Mouse (Mus musculus) kidney, adult 8-10 months (tissue): ENCODE data around the gene Spag8.

Source experiments
- DNase-seq, 2 experiments: peaks; one replicate each; pipeline ENCODE4 v3.0.0; 2022

The Spag8 gene

DNA sequence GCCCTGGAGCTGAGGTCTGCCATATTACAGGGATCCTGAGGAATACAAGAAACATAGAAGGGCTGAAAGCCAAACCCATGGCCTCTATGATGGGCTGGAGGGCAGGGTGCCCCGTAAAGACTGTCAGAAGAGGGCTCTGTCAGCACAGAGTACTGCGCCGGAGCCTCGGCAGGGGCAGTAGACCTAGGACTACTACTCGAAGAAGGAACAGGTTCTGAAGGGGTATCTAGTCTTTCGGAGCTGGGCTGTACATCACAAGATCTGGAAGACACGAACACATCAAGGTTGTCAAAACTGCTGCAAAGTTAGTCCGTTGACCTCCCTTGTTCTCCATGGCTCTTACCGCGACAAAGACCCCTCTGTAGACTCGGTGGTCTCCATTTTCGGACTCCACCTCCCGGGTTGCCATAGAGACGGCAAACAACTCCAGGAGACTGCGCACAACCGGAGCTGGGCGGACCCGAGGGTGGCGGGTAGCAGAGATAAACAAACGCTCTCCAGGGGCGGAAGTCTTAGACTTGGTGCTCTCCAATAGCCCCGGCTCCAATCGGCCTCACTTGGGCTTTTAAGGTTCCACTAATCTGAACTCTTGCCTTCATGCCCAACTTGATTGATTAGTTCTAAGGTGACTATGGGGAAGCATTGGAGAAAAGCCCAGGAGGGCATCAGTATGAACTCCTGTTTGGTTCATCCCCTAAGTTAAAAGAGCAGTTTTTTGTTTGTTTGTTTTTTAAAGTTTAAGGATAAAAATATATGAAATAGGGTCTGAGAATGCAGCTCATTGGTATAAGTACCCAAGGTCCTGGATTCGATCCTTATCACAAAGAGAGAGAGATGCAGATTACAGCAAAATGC, at the start of gene Spag8:
Gene Spag8 (minus strand): TSS at position 434 of the 855 bp plus-strand sequence.
- no peak for DNase-seq

DNA sequence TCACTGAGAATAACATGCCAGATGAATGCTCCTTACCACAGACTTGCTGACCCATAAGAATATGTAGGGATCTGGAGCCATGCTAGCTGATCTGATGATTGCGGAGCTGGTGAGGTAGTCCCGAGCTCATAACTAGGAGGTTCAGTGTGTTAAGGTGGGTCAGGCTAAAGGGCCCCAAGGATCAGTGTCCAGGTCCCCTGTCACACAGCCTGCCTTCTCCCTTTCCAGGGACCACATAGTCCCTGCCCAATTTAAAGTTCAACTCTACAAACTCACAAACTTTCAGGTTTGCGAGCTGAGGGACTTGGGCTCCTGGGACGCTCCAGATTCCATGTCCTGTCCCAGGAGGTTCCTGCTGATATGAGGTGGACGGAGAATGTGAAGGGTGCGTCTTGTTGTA, 47.3 kb upstream of the Spag8 start, which contains the start of gene Olfr70:
Gene Olfr70 (minus strand): TSS at position 101 of the 400 bp plus-strand sequence.
- DNase-seq = no peak

DNA sequence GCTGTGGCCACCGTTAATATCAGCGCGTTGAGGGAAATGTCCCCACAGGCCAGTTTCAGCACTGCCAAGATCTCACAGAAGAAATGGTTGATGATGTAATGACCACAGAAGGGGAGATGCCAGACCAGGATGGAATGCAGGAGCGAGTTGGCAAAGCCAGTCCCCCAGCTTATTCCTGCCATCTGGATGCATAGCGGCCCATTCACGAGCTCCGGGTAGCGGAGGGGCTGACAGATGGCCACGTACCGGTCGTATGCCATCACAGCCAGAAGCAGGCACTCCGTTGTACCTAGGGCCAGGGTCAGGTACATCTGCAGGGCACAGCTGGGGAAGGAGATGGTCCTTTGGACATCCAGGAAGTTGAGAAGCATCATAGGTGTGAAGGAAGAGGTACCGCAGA, 43.2 kb upstream of the Spag8 start:
- DNase-seq = no peak

DNA sequence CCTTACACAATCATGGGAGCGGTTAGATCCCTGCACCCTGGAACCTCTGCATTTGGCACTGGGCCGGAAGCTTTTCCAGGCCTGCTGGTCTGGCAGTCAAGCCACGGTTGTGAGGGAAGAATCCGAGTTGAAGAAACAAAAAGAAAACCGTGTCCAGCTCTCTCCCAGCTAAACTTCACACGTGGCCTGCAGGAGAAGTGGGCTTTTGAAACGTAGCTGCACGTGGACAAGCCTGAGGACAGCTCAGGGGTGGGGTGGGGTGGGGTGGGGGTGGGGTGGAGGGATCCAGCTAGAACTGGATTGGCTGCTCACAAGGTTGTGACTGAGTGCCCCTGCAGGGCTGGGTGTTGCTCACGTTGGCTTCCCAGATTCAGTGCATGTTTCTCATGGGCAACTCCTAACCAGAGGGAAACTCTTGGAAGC, 41.9 kb upstream of the Spag8 start:
- peak; percentile 47 to 60 for DNase-seq

DNA sequence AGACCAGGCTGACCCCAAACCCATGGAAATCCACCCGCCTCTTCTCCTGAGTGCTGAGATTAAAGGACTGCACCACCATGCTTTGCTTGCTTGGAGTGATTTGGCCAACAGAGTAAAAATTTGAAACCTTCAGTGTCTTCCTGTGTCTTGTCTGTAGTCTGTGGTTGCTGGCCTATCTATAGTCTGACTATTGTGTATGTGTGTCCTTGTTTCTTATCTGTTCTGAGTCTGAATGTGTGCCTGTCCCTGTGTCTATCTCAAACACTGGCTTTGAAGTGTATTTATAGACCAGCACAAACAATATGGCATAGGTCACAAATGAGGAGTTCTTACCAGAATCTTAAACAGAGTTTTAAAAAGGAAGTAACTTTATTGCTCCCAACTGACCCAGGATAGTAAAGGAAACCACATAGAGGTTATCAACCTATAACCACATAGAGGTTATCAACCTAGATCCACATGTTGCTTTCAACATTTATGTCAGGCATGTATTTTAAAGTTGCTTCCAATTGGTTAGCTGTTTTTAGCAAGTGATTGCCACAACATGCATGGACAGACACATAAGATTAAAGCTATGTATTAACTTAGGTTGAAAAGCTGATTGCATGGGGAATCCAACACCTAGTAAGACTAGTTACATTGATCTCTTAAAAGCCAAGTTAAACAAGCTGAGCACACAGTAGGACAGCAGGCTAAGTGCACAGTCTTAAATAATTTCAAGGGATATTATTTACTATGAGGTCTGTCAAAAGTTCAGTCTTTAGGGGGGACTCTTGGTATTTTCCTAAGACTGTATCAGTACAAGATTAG, 41.2 kb upstream of the Spag8 start:
- DNase-seq = no peak

DNA sequence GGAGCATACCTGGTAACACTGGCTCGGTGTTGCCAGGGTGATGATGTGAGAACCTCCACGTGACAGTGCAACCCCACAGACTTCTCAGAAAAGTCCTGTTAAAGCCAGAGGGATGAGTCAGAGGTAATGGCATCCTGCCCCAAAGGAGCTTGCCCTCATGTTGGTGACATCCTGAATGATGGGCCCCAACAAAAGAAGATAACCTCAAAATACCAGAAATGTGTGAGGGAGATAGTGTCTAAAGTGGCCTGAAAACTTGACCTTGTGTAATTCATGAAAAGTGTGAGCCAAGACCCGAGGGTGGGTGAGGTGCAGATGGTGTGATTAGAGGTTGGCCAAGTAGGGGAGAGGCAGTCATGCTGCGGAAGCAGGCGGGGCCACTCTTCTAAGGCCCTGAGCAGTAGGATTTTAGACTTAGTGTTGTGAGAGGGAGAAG, 40.4 kb upstream of the Spag8 start:
- no peak for DNase-seq

DNA sequence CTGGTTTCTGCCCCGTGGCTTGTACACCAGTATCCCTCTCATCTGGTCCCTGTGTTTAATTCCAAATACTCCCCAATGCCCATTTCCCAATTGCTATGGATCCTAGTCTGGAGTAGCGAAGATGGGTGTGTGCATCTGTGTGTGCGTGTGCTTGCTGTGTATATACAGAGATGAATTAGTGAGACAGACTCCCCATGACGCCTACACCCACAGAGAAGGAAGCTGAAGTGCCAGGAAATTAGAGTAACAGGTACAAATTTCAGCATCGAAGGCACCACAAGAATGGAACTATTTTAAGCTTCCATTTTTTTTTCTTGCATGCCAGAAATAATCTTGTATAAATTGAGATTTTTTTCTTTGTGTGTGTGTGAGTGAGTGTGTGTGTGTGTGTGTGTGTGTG, 37.6 kb upstream of the Spag8 start:
- no peak for DNase-seq

DNA sequence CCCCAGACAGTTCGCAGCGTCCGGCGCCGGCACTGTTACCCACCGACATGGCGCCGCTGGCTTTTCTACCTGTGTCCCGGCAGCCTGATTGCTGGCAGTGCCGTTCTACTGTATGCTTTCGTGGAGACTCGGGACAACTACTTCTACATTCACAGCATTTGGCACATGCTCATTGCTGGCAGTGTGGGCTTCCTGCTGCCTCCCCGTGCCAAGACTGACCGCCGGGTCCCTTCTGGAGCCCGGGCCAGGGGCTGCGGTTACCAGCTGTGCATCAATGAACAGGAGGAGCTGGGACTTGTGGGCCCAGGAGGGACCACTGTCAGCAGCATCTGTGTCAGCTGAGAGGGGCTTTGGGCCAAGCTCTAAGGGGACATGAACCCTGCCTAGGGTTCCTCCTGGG, 36.6 kb upstream of the Spag8 start:
- no peak for DNase-seq

DNA sequence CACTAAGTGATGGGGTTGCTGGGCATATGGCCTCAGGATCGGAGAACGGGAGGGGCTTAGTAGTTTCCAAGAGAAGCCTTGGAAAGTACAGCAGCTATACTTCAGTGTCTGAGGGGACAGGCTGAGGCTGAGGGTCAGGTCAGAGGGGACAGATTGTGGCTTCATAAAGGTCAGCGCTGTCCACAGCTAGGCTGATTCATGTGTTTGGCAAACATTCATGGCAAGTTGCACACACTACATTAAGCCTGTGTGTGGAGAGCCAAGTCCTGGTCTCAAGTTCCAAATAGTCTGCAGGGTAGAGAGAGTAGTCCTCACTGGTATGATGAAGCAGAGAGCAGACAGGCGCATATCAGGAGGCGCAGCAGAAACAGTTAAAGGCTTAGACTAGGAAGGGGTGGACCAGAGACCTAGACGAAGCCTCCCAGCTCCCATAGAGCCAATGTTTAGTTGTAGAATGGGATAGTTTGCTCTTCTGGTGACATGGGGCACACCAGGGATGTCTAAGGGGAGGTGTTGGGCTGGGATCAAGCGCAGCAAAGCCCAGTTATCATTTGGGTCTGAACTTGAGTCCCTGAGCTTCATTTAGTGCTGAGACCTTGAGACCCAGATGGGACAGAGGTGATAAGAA, 26.1 kb upstream of the Spag8 start:
- peak in 1 of 2 experiments; percentile 21 for DNase-seq

DNA sequence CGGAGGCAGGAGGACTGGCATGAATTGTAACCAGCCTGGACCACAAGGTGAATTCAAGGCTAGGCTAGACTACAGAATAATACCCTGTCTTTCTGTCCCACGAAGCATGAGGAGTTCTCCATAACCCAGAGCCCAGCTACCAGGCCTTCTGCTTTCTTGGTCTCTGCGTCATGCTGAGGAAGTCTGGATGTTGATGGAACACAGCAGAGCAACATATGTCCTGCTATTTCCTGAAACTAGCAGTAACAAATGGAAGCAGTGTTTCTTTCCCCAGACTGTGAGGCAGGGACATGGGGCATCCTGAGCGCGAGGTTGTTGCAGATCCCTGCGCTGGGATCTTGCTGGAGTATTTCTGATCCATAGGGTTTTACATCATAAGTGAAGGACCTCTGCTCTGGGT, 25.1 kb upstream of the Spag8 start:
- DNase-seq = no peak

DNA sequence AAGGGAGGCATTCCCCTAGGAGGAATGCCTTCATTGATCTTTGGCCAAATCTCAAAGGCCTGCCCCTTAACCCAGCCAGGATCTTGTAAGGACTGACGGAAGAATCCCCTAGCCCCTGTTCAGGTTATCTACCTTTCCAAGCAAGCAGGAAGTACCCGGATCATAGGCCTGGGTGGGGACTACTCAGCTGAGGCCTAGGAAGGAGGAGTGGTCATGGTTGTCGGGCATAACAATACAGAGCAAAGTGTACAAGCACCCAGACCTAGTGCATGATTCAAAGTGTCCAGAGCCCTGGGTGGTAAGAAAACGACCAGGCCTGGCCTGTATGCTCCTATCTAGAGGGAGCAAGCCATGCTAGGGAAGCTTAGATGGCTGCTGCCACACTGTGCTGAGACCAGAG, 22.2 kb upstream of the Spag8 start:
- DNase-seq = no peak

DNA sequence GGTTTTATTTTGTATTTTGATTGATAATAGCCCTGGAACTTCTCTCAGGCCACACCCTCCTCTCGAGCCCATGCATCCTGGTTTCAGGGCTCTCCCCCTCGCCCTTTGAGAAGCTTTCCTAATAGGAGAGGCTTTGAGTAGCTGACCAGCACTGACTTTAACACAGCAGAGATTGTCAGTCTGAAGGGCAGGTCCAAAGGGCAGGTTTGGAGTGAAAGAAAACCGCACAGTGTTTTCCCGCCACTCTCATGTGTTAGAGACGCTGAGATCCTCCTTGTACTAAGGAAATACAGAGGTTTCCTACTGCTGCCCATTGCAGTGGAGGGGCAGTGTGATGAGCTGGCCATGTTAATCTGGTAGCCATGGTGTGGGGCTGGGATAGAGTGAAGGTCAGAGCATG, 21.6 kb upstream of the Spag8 start:
- DNase-seq = peak in 1 of 2 experiments; percentile 36

DNA sequence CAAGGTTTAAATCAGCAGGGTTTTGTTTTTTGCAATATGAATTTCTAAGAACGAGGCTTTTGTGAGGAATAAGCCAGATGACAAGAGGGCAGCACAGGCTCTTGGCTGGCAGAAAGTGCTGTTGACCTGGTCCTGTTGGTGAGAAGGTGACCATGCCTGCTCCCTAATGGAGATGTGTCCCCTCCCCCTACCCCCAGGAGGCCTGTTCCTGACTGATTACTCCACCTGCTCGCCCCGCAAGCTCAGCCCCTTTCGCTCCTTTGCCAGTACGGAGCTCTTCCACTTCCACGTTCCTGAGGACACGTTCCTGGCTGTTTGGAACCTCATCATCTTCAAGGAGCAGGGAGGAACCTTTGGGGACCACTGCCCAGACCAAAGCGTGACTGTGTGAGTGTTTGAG, 20.3 kb upstream of the Spag8 start:
- DNase-seq = no peak

DNA sequence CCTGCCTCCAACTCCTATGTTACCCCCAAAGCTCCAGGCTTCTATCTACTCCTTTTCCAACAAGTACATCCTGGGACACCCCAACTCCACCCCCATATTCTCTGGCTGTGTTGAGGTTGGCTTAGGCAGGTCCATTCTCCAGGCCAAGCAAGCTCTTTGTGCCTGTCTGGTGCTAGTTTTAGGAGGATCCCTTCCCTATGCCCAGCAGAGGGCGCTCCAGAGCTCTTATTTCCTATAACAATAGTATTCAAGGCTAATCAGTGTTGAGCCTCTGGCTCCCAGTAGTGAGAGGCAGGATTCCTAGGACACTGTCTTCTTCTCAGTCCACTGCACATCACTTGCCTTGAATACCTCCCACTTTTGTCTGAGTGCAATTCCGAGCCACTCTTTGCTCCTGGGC, 18.7 kb upstream of the Spag8 start:
- DNase-seq = peak; percentile 82 to 95

DNA sequence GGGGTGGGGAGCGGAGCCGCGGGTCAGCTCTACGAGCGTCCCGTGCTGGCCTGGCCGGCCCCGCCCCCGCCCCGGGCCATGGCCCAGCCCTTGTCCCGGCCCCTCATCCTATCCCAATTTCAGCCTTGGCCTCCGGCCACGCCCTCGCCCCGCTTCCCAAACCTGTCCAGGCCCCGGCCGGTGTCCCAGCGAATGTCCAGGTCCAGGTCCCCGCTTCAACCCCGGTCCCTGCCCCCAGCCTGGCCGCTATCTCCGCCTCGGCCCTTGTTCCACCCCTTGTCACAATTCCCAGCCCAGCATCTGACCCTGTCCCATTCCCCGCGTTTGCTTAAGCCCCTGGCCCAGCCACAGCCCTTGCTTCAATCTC, 16.0 kb upstream of the Spag8 start:
- DNase-seq = peak in 1 of 2 experiments; percentile 71

DNA sequence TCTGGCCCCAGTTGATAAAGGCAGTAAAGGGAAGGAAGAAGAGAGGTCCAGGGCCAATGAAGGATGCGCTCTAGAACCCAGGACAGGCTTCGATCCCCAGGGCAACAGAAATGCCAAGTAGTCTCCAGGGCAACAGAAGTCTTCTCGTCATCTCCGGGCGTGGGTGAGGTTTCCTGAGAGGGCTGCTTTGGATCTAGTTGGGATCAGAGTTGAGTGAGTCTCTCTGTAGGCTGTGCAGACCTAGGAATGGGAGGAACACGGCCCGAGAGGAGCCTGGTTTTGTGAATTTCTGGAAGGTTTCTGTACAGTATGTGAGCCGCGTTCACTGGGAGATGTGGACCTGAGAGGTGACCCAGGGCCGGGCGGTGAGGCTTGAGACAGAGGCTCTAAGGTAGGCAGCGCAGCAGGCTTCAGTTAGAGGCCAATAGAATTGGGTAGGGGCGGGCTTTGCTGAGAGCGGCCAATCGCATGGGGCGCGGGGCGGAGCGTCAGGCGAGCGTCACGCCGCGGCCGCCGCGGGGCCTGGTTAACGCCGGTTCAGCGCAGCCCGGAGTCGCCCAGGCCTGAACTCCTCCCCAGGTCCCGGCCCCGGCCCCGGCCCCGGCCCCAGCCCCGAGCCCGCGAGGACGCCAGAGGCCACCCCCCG, 15.5 kb upstream of the Spag8 start, which contains the start of the genes Tmem8b and Fam221b:
Gene Tmem8b (plus strand): TSS at position 190 of the 646 bp plus-strand sequence.
Gene Fam221b (minus strand): TSS at position 364 of the 646 bp plus-strand sequence.
- DNase-seq = peak; percentile 91 to 92

DNA sequence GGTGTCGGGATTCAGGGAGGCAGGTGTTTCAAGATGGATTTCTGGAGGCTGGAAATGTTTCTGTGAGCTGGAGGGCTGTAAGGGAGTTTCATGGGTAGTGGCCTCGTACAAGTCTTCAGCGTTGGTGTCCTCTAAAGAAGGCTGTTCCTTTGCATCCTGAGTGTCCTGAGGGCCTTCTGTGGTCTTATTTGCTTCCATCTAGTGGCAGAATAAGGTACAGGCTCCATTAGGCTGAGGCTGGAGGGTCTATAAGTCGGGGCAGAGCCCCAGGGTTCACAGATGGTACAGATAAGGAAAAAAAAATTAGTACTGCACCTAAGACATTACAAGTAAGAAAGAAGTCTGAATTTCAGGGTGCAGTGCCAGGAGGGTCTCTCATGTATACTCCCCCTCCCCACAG, 13.0 kb upstream of the Spag8 start:
- no peak for DNase-seq

DNA sequence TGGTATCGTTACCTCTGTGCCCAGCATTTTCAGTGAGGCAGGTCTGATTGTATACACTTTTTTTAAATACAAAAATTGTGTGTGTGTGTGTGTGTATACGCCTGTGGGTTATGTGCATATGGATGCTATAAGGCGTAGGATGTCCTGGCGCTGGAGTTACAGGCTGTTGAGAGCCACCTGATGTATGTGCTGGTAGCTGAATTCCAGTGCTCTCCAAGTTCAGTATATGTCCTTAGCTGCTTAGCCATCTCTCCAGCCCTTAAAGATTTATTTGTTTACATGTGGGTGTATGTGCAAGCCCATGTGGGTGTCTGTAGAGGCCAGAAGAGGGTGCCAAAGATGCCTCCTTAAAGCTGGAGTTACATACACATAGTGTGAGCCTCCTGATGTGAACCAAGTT, 3.8 kb upstream of the Spag8 start:
- no peak for DNase-seq

DNA sequence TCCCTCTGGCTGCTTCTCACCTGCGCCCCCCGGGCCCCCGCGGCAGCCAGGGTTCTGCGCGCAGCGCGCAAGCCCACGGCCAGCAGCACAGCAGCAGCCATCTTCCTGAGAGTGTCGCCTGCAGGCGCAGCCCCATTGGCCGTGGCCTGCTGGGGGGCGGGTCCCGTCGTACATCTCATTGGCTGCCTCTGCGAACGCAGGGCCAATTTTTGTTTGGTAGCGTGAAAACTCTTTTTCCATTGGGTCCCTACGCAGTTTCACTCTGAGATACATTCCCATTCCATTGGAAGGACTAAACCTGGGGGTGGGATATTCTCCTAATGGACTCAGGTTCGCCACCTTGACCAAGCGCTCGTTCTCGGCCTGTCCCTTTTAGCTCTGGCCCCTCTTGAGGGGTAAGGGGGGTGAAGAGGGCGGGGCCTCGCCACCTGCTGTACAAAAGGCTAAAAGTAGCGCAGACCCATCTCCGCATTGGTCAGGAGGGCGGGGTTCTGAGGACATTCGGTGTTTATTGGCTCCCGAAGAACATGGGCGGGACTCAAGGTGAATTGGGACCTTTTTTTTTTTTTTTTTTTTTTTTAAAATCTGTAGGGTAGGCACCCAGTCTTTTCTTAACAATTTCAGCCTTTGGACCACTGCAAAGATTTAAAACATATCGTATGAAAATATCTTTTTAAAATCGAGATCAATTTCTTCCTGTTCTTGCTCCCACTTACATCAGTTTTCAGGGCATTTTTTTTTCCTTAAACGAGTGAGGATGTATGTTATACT, 3.1 kb upstream of the Spag8 start, which contains the start of gene Hint2:
Gene Hint2 (minus strand): TSS at position 128 of the 771 bp plus-strand sequence.
- DNase-seq = peak; percentile 98 to 99

DNA sequence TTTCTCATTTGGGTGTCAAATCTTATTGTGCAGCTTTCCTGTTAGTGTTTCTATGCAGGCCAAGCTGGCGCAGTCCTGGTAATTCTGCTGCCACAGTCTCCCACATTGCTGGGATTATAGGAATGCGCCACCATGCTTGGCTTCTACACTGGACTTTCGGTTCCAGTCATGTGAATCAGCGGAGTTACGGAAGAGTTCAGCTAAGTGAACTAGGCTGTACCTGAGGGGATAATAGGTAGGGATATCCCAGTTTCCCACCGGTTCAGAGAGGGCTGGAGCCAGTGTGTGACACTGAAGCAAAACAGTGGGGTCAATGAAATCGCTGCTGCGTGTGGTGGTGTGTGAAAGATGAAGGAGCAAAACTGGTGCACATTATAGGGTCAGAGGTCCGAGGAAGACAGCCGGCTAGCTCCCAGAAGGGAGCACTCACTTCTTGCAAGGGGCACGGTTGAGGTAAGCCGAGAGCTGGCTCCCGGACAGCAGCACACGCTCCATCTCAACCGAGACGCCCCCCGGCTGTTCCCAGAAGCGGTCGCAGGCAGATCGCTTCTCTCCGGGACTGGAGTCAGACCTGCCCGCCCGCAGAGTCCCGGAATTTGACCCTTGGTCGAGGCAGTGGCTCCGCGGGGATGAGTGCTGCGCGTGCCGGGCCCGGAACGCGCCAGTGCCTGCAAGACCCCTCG, 2.4 kb upstream of the Spag8 start:
- DNase-seq = peak; percentile 71

DNA sequence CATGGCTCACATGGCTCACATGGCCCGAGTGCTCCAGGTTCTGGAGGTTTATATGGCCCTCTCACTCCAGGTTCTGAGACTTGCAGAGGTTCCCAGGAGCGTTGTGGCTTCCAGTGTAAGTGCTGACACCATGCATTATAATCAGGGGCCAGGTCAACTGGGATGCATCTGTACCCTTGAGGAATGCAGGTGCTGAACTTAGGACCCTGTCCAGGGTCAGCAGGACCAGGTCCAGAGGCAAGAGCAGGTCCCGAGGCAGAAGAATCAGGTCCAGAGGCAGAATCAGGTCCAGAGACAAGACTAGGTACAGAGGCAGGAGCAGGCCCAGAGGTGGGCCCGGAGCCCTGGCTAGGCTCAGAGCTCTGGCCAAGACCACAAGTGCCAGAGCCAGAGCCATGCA, 668 bp downstream of the Spag8 start:
- DNase-seq = peak; percentile 73 to 85
